In genomic region chr9:94701965-94702634, GRCm38 (mm10) we compare ENCODE assay signal across 12 mouse cellular contexts. TPM values are rescaled to one million over a fixed set of nuclear protein-coding genes. Genes with fewer than 3 reads are reported as not detected.
DNase-seq lines count a peak whose midpoint lies in the region; ATAC-seq lines count a peak whose summit lies in the region.
"Had no signal": no experiment of that assay in that cellular context is flagged by ENCODE, and none has a peak within 500 bp of the region (broad histone marks: within the 10 kb centered on the region; RNA-seq: fewer than 3 reads in every experiment).

No protein-coding gene starts in this region.

- peak overlapping the region; percentile 74 for H3K27ac ChIP-seq in heart, embryonic 16.5 days (ENCODE audit: low read length)
- H3K27ac ChIP-seq in embryonic facial prominence, embryonic 10.5 days (replicated peaks) = peak overlapping the region; percentile 48
- H3K27ac ChIP-seq in midbrain, embryonic 16.5 days (ENCODE audit: low read length) = no peak overlapping the region
- H3K27ac ChIP-seq: liver, embryonic 12.5 days had no signal

- ATAC-seq in heart, embryonic 16.5 days (replicated peaks; ENCODE audit: extremely low read depth, insufficient read depth, low FRiP score) = peak; percentile 59; the same call in 1 of the 2 replicates
- peak; percentile 37; the same call in 1 of the 2 replicates for ATAC-seq in midbrain, embryonic 16.5 days
- ATAC-seq: intestine, embryonic 16.5 days; liver, embryonic 12.5 days had no signal

- no peaks in the 10 kb centered on the region for H3K9me3 ChIP-seq in heart, embryonic 16.5 days (replicated peaks; ENCODE audit: control insufficient read depth, low read length)
- no peaks in the 10 kb centered on the region for H3K9me3 ChIP-seq in embryonic facial prominence, embryonic 10.5 days
- H3K9me3 ChIP-seq in midbrain, embryonic 16.5 days (replicated peaks; ENCODE audit: control insufficient read depth, low read length, poor library complexity, severe bottlenecking) = no peaks in the 10 kb centered on the region
- H3K9me3 ChIP-seq: liver, embryonic 12.5 days; neural tube, embryonic 13.5 days had no signal

- peak; percentile 40 for DNase-seq in cerebellum, adult 11 months
- DNase-seq in cerebellum, postnatal 4 days (ENCODE audit: low spot score in 2 of 2) = no peak
- no peak for DNase-seq in heart, adult 11 months
- DNase-seq in embryonic facial prominence, embryonic 10.5 days (ENCODE audit: low spot score) = peak; percentile 48
- DNase-seq in urinary bladder, postnatal 25 days (ENCODE audit: low spot score) = no peak
- no peak for DNase-seq in lung, postnatal 36 days
- DNase-seq: right cerebral cortex, postnatal 4 days had no signal

- WGBS in heart, embryonic 16.5 days = 28% methylated on average over 10 of the region's 10 CpGs
- 27% methylated on average over 10 of the region's 10 CpGs for WGBS in embryonic facial prominence, embryonic 10.5 days
- 26% methylated on average over 10 of the region's 10 CpGs for WGBS in midbrain, embryonic 16.5 days

- no peak overlapping the region for H3K9ac ChIP-seq in heart, embryonic 16.5 days (ENCODE audit: low read length)
- no peak overlapping the region for H3K9ac ChIP-seq in midbrain, embryonic 16.5 days (ENCODE audit: low read depth, low read length)
- H3K9ac ChIP-seq: liver, embryonic 12.5 days; neural tube, embryonic 13.5 days had no signal

- no peaks in the 10 kb centered on the region for H3K36me3 ChIP-seq in heart, embryonic 16.5 days (ENCODE audit: control insufficient read depth, insufficient read depth)
- no peaks in the 10 kb centered on the region for H3K36me3 ChIP-seq in embryonic facial prominence, embryonic 10.5 days (replicated peaks)
- H3K36me3 ChIP-seq in midbrain, embryonic 16.5 days (ENCODE audit: control insufficient read depth, insufficient read depth, low read length) = no peaks in the 10 kb centered on the region
- H3K36me3 ChIP-seq: liver, embryonic 12.5 days; neural tube, embryonic 13.5 days had no signal

- no peaks in the 10 kb centered on the region for H3K27me3 ChIP-seq in heart, embryonic 16.5 days (ENCODE audit: control insufficient read depth, insufficient read depth, low read length)
- no peaks in the 10 kb centered on the region for H3K27me3 ChIP-seq in embryonic facial prominence, embryonic 10.5 days (replicated peaks; ENCODE audit: low read depth, poor library complexity, severe bottlenecking)
- H3K27me3 ChIP-seq in midbrain, embryonic 16.5 days (ENCODE audit: control insufficient read depth, insufficient read depth, low read depth, low read length) = no peaks in the 10 kb centered on the region
- H3K27me3 ChIP-seq: liver, embryonic 12.5 days; neural tube, embryonic 13.5 days had no signal

- H3K4me1 ChIP-seq in heart, embryonic 16.5 days (ENCODE audit: control insufficient read depth, insufficient read depth, low read length) = peaks cover 13% of the 10 kb centered on the region
- peaks cover 23% of the 10 kb centered on the region for H3K4me1 ChIP-seq in embryonic facial prominence, embryonic 10.5 days
- no peaks in the 10 kb centered on the region; the same call in none of the 2 replicates for H3K4me1 ChIP-seq in midbrain, embryonic 16.5 days (ENCODE audit: control insufficient read depth, insufficient read depth, low read length)

- no peak overlapping the region for H3K4me3 ChIP-seq in heart, embryonic 16.5 days (ENCODE audit: low read length)
- no peak overlapping the region for H3K4me3 ChIP-seq in embryonic facial prominence, embryonic 10.5 days
- no peak overlapping the region for H3K4me3 ChIP-seq in midbrain, embryonic 16.5 days (ENCODE audit: low read depth, low read length)
- H3K4me3 ChIP-seq: liver, embryonic 12.5 days; neural tube, embryonic 13.5 days had no signal

- peak overlapping the region; percentile 28; the same call in 1 of the 2 replicates for H3K4me2 ChIP-seq in heart, embryonic 16.5 days (ENCODE audit: low read depth, low read length)
- no peak overlapping the region for H3K4me2 ChIP-seq in midbrain, embryonic 16.5 days (ENCODE audit: low read length)
- H3K4me2 ChIP-seq: liver, embryonic 12.5 days; neural tube, embryonic 13.5 days had no signal

RNA-seq across cellular contexts. Expression of gene Slc9a9, which starts 32.4 kb away (rescaled TPM):
- polyA plus RNA-seq in heart, embryonic 16.5 days (2015; fragmentation: Nextera tagmentation; extraction: Ambion mirVana) = 4.5 and 6.3 TPM in 2 replicates
- polyA plus RNA-seq in embryonic facial prominence, embryonic 10.5 days (2016; fragmentation: Nextera tagmentation; extraction: Ambion mirVana) = 2.0 and 2.6 TPM in 2 replicates
- polyA plus RNA-seq in midbrain, embryonic 16.5 days (2015; fragmentation: Nextera tagmentation; extraction: Ambion mirVana) = 6.6 and 7.4 TPM in 2 replicates

Comparison
In these comparisons a context has a peak if more than half of its experiments do, and no peak if none do; other contexts are left out.
1. DNase-seq: peak in cerebellum, adult 11 months (single experiment) and embryonic facial prominence, embryonic 10.5 days (single experiment); none in cerebellum, postnatal 4 days (0 of 2), heart, adult 11 months (single experiment), urinary bladder, postnatal 25 days (single experiment) and lung, postnatal 36 days (single experiment).